ENCODE assay signal across 23 mouse cellular contexts in genomic region chr13:73990761-73991160, GRCm38 (mm10). TPM values are rescaled to one million over a fixed set of nuclear protein-coding genes. Genes with fewer than 3 reads are reported as not detected.
DNase-seq lines count a peak whose midpoint lies in the region; ATAC-seq lines count a peak whose summit lies in the region.
"Had no signal": no experiment of that assay in that cellular context is flagged by ENCODE, and none has a peak within 500 bp of the region (broad histone marks: within the 10 kb centered on the region; RNA-seq: fewer than 3 reads in every experiment).

No protein-coding gene starts in this region.

- ATAC-seq in megakaryocyte progenitor cell, adult 5-6 weeks (replicated peaks; ENCODE audit: poor library complexity): peak; percentile 97
- ATAC-seq: forebrain, embryonic 13.5 days; midbrain, embryonic 16.5 days had no signal

- peak; percentile 28 for DNase-seq in heart, adult 11 months
- DNase-seq in heart, postnatal 10 days: no peak
- peak; percentile 81 for DNase-seq in c-Kit-positive CD71-positive TER-119-negative erythroid progenitor cells, embryonic 14.5 days (ENCODE audit: low read depth)
- peak; percentile 10 for DNase-seq in liver
- no peak for DNase-seq in thymus, postnatal 4 days
- DNase-seq in spleen, postnatal 4 days (ENCODE audit: low spot score in 2 of 2): no peak
- no peak for DNase-seq in adrenal gland, adult 2 months
- DNase-seq: adrenal gland, postnatal 14 days; cerebellum, adult 9-10 months; gastrocnemius, postnatal 36 days; kidney, adult 18-20 months; kidney, postnatal 4 days; lung, postnatal 10 days had no signal

- intact Hi-C loops in heart, postnatal 10 days (cut with DNase I): no loop called here

RNA-seq across cellular contexts. Expression of gene Tppp, which starts 18.4 kb away (rescaled TPM):
- total RNA-seq in heart, postnatal 10 days (2021): 10 to 100 TPM; 15.9 to 17.2 TPM
- total RNA-seq in megakaryocyte progenitor cell, adult 5-6 weeks (2015): 0.17 TPM in 1 of 2 replicates, not detected in the other
- 0.04 and 0.17 TPM in 2 replicates for total RNA-seq in megakaryocyte progenitor cell, adult 5-6 weeks (2017)
- total RNA-seq in adrenal gland, adult 2 months (2021): 10 to 100 TPM in 1 of 2 experiments, 1 to 10 TPM in 1; 9.3 to 15.7 TPM
- 2.9 and 4.9 TPM in 2 replicates for polyA plus RNA-seq in adrenal gland, adult 2 months (2012; rRNA removed)

RNA-seq across cellular contexts. Expression of gene Zdhhc11, which starts 27.1 kb away (rescaled TPM):
- not detected for total RNA-seq in heart, postnatal 10 days (2021)
- total RNA-seq in megakaryocyte progenitor cell, adult 5-6 weeks (2015): not detected in 2 replicates
- total RNA-seq in megakaryocyte progenitor cell, adult 5-6 weeks (2017): not detected in 2 replicates
- not detected for total RNA-seq in adrenal gland, adult 2 months (2021)
- polyA plus RNA-seq in adrenal gland, adult 2 months (2012; rRNA removed): not detected in 2 replicates
- total RNA-seq: adrenal gland, postnatal 14 days; gastrocnemius, postnatal 36 days; layer of hippocampus, postnatal 14 days; left cerebral cortex, postnatal 25 days had no signal
- polyA plus RNA-seq: forebrain, embryonic 13.5 days; heart, embryonic 14.5 days; hindbrain, embryonic 14.5 days; limb, embryonic 15.5 days; midbrain, embryonic 16.5 days; stomach, embryonic 14.5 days; thymus, postnatal 0 days had no signal

RNA-seq across cellular contexts. Expression of gene Brd9, which starts 53.1 kb away (rescaled TPM):
- 10 to 100 TPM; 30.9 to 32.1 TPM for total RNA-seq in heart, postnatal 10 days (2021)
- total RNA-seq in megakaryocyte progenitor cell, adult 5-6 weeks (2015): 50.8 and 54.4 TPM in 2 replicates
- total RNA-seq in megakaryocyte progenitor cell, adult 5-6 weeks (2017): 99.9 and 112 TPM in 2 replicates
- 10 to 100 TPM; 28.7 to 29.1 TPM for total RNA-seq in adrenal gland, adult 2 months (2021)
- 16.4 and 16.8 TPM in 2 replicates for polyA plus RNA-seq in adrenal gland, adult 2 months (2012; rRNA removed)

RNA-seq across cellular contexts. Expression of gene Trip13, which starts 53.2 kb away (rescaled TPM):
- 1 to 10 TPM; 3.0 to 4.0 TPM for total RNA-seq in heart, postnatal 10 days (2021)
- 60.1 and 62.4 TPM in 2 replicates for total RNA-seq in megakaryocyte progenitor cell, adult 5-6 weeks (2015)
- 49.5 and 60.7 TPM in 2 replicates for total RNA-seq in megakaryocyte progenitor cell, adult 5-6 weeks (2017)
- total RNA-seq in adrenal gland, adult 2 months (2021): 1 to 10 TPM in 1 of 2 experiments, under 1 TPM in 1; 0.69 to 2.2 TPM
- 0.12 TPM in 1 of 2 replicates, not detected in the other for polyA plus RNA-seq in adrenal gland, adult 2 months (2012; rRNA removed)

Comparison
In these comparisons a context has a peak if more than half of its experiments do, and no peak if none do; other contexts are left out.
1. DNase-seq: peak in heart, adult 11 months (single experiment), c-Kit-positive CD71-positive TER-119-negative erythroid progenitor cells, embryonic 14.5 days (single experiment) and liver (single experiment); none in heart, postnatal 10 days (0 of 2), thymus, postnatal 4 days (single experiment), spleen, postnatal 4 days (0 of 2) and adrenal gland, adult 2 months (single experiment).
2. RNA of gene Tppp, which starts 18.4 kb away (total RNA-seq): 15.9 to 17.2 TPM in heart, postnatal 10 days and 9.3 to 15.7 TPM in adrenal gland, adult 2 months; 0.04 to 0.17 TPM in megakaryocyte progenitor cell, adult 5-6 weeks; every median in the first group is over 4 times any median in the second.